Mouse (Mus musculus) liver, adult 2 months (tissue): ENCODE results near the gene Ankrd28. TPM values are rescaled to one million over a fixed set of nuclear protein-coding genes. Genes with fewer than 3 reads are reported as not detected.

Experiments used
- DNase-seq: peaks from one replicate; pipeline ENCODE4 v3.0.0-alpha.2; 2011; ENCODE audit warnings: low read depth, low spot score; ENCODE audit errors: extremely low read depth
- H3K27ac ChIP-seq: fragments of 200-500 bp; replicated peaks from 2 replicates; pipeline ENCODE4 v1.5.1; 2012; ENCODE audit warnings: low read depth, mild to moderate bottlenecking, control low read depth, inconsistent platforms, low read length; ENCODE audit not compliant: insufficient read depth
- H3K27me3 ChIP-seq: fragments of 200-500 bp; 2 replicates; pipeline ENCODE4 v1.6.1; 2012; ENCODE audit warnings: mild to moderate bottlenecking, moderate library complexity, low read length, inconsistent platforms; ENCODE audit not compliant: control insufficient read depth, insufficient read depth
- H3K36me3 ChIP-seq: fragments of 200-500 bp; 2 replicates; pipeline ENCODE4 v1.6.1; 2012; ENCODE audit warnings: low read length, inconsistent platforms; ENCODE audit not compliant: control insufficient read depth, insufficient read depth
- H3K4me1 ChIP-seq: fragments of 200-500 bp; 2 replicates; pipeline ENCODE4 v1.6.1; 2011; ENCODE audit warnings: low read length; ENCODE audit not compliant: control insufficient read depth, insufficient read depth
- H3K4me3 ChIP-seq: fragments of 200-500 bp; 2 replicates; pipeline ENCODE4 v1.5.1; 2011; ENCODE audit warnings: low read depth, mild to moderate bottlenecking, control low read depth, low read length, moderate library complexity; ENCODE audit not compliant: insufficient read depth
- H3K79me2 ChIP-seq: fragments of 200-500 bp; 2 replicates; pipeline ENCODE4 v1.6.1; 2012; ENCODE audit warnings: inconsistent platforms, mild to moderate bottlenecking, low read length, moderate library complexity; ENCODE audit not compliant: control insufficient read depth, insufficient read depth
- H3K9ac ChIP-seq: fragments of 200-500 bp; 2 replicates; pipeline ENCODE4 v1.6.1; 2012; ENCODE audit warnings: low read depth, mild to moderate bottlenecking, control low read depth, inconsistent platforms, low read length
- CTCF ChIP-seq: fragments of 200-500 bp; IDR thresholded peaks from 2 replicates; pipeline ENCODE4 v1.5.1; 2011; ENCODE audit warnings: low read depth, low read length, control low read depth
- POLR2A ChIP-seq: fragments of 200-500 bp; IDR thresholded peaks from 2 replicates; pipeline ENCODE4 v1.6.1; 2011; ENCODE audit warnings: low read length, control low read depth; ENCODE audit not compliant: insufficient read depth; ENCODE audit errors: extremely low read depth
- whole genome bisulfite sequencing: fragments of 180-500 bp; shearing (Covaris S2); methylation state at CpG from one replicate; pipeline ENCODE4 v1.1.7; 2018; 5-methylcytosine and 5-hydroxymethylcytosine counted together
- polyA plus RNA-seq: library from polyadenylated mRNA; depleted of rRNA; stranded (reverse); fragments of >200 nt; gene quantifications from 2 replicates; pipeline ENCODE4 v1.2.3, GENCODE M21; 2012; rRNA removed
- total RNA-seq: library from RNA; depleted of rRNA; stranded (reverse); fragments of >200 nt; gene quantifications from 2 replicates; pipeline ENCODE4 v1.2.3, GENCODE M21; 2014; rRNA removed

The Ankrd28 gene
- total and polyA plus RNA-seq, 2 experiments = 3.4 to 27.7 TPM

DNA sequence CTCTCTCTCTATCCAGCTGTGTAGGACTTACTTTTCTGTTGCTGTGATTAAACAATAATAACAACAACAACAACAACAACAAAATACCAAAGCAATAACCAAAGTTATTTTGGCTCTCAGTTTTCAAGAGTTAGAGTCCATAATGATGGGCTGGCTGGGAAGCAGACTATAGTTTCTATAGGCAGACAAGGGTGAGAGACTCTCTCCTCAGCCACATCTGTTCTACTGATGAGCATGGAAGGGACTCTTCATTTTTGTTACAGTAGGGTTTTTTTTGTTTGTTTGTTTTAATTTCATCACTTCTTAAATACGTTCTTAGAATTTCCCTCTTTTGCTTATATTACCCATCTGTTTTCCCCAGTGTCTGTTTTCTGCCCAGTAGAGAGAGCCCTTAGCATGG lies 177.8 kb downstream of the Ankrd28 start:
- H3K27me3 ChIP-seq = no peaks in the 10 kb centered on the region

DNA sequence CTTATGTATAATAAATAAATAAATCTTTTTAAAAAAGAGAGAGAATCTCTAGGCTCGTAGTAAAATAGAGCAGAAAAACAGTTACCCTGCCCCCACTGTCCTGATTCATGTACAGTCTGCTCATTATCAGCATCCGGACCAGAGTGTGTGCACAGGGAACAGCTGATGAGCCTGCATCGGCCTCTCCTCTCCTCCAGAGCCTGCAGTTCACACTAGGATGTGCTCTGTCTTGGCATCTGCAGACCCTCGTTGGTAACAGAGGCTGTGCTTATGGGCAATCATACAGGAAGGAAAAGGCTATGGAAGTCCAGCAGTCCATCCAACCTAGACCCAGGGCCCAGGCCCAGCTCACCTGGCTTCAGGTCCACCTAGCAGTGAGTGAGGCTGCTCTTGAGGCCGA lies 178.3 kb downstream of the Ankrd28 start:
- Histone ChIP-seq H3K27ac (no peak overlapping the region), H3K36me3 (no peaks in the 10 kb centered on the region), H3K4me3 (no peak overlapping the region), H3K4me1 (peaks cover 8% of the 10 kb centered on the region), H3K79me2 (peaks cover 31% of the 10 kb centered on the region), H3K9ac (no peak overlapping the region), H3K27me3 (no peaks in the 10 kb centered on the region)
- no peak for TF ChIP-seq POLR2A
- no peak for TF ChIP-seq CTCF
- no peak for DNase-seq
- 46% methylated on average over 5 of the region's 5 CpGs for WGBS

More for the DNA sequence above, 177.8 kb downstream of the Ankrd28 start:
- DNase-seq = no peak
- Histone ChIP-seq H3K27ac (no peak overlapping the region), H3K36me3 (no peaks in the 10 kb centered on the region), H3K4me1 (peaks cover 8% of the 10 kb centered on the region), H3K79me2 (peaks cover 34% of the 10 kb centered on the region), H3K4me3 (no peak overlapping the region), H3K9ac (no peak overlapping the region)
- WGBS = 49% methylated on average over 1 of the region's 1 CpGs
- TF ChIP-seq CTCF (no peak), POLR2A (no peak)

GRCm38 (mm10) chr14:31651206-31651605 lies 179.2 kb downstream of the Ankrd28 start:
- TF ChIP-seq POLR2A (no peak), CTCF (no peak)
- Histone ChIP-seq H3K27me3 (no peaks in the 10 kb centered on the region), H3K9ac (no peak overlapping the region), H3K27ac (no peak overlapping the region), H3K36me3 (no peaks in the 10 kb centered on the region), H3K79me2 (peaks cover 33% of the 10 kb centered on the region), H3K4me3 (no peak overlapping the region), H3K4me1 (peaks cover 8% of the 10 kb centered on the region)
- DNase-seq = no peak
- 73% methylated on average over 7 of the region's 7 CpGs for WGBS

DNA sequence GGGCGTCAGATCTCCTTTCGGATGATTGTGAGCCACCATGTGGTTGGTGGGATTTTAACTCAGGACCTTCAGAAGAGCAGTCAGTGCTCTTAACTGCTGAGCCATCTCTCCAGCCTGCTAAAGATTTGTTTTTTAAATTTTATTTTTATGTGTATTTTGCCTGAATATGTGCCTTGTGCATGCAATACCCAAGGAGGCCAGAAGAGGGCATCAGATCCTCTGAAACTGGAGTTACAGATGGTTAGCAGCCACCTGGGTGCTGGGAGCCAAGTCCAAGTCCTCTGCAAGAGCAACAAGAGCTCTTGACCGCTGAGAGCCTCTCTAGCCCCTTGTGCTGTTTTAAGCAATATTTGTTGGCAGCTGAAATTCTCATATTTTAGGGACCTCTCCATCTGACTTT lies 180.1 kb downstream of the Ankrd28 start:
- Histone ChIP-seq H3K36me3 (no peaks in the 10 kb centered on the region), H3K27me3 (no peaks in the 10 kb centered on the region), H3K4me3 (no peak overlapping the region), H3K79me2 (peaks cover 31% of the 10 kb centered on the region), H3K27ac (no peak overlapping the region), H3K9ac (no peak overlapping the region), H3K4me1 (peaks cover 13% of the 10 kb centered on the region)
- no peak for DNase-seq
- WGBS = 97% methylated on average over 3 of the region's 3 CpGs
- TF ChIP-seq CTCF (peak; percentile 29; the same call in 1 of the 2 replicates), POLR2A (no peak)

Other genes starting within 250 kb of the Ankrd28 start
- under 0.01 TPM in 1 of 2 replicates, not detected in the other for gene Colq, start 239.3 kb downstream of the Ankrd28 start, total RNA-seq
- 0.06 and 0.09 TPM in 2 replicates for gene Colq, start 239.3 kb downstream of the Ankrd28 start, polyA plus RNA-seq
- 0.81 TPM in 1 of 2 replicates, not detected in the other for gene Gm49387, start 189.8 kb downstream of the Ankrd28 start, total RNA-seq
- 2.6 and 10.0 TPM in 2 replicates for gene Gm49387, start 189.8 kb downstream of the Ankrd28 start, polyA plus RNA-seq
- gene Btd, start 189.6 kb downstream of the Ankrd28 start, total RNA-seq = 42.3 and 60.7 TPM in 2 replicates
- 91.4 and 103 TPM in 2 replicates for gene Btd, start 189.6 kb downstream of the Ankrd28 start, polyA plus RNA-seq
- 569 and 647 TPM in 2 replicates for gene Hacl1, start 189.4 kb downstream of the Ankrd28 start, total RNA-seq
- gene Hacl1, start 189.4 kb downstream of the Ankrd28 start, polyA plus RNA-seq = 592 and 631 TPM in 2 replicates
- 0.92 and 2.4 TPM in 2 replicates for gene Galnt15, start 198.3 kb upstream of the Ankrd28 start, total RNA-seq
- 0.30 and 0.62 TPM in 2 replicates for gene Galnt15, start 198.3 kb upstream of the Ankrd28 start, polyA plus RNA-seq